Mouse (Mus musculus) regulatory T cell (primary cell): ENCODE measurements at regions not wholly inside any gene's neighbourhood (a gene's known extent, or its start where the extent isn't known, plus 50 kb on each side); places are given as distances from the start of the nearest gene placed in this dataset.

Source experiments
- in situ Hi-C: fragments of 300-600 bp; cut with MboI, MseI; formaldehyde crosslinking; loops from one replicate; pipeline ENCODE4 v1.15.1; 2025; ENCODE audit warnings: high pct_unique_total_duplicates

- in situ Hi-C loops: loop anchor here (10.0 kb wide), 1 partner anchor 1958 kb away; no protein-coding TSS in a partner anchor
Measured at GRCm38 (mm10) chr1:186376906-186377623, 260.0 kb upstream of the Lyplal1 start.

GRCm38 (mm10) chr1:186374009-186374649 is 257.0 kb upstream of the Lyplal1 start:
- in situ Hi-C loops: loop anchor here (5.0 to 10.0 kb wide), 2 partner anchors 67 to 1961 kb away; no protein-coding TSS in a partner anchor

- in situ Hi-C loops: loop anchor here (5.0 to 10.0 kb wide), 2 partner anchors 66 to 1961 kb away; no protein-coding TSS in a partner anchor
Measured at GRCm38 (mm10) chr1:186373386-186373785, 256.3 kb upstream of the Lyplal1 start.

- in situ Hi-C loops: loop anchor here (5.0 to 10.0 kb wide), 2 partner anchors 66 to 1962 kb away; no protein-coding TSS in a partner anchor
Measured at GRCm38 (mm10) chr1:186372770-186373353, 255.8 kb upstream of the Lyplal1 start.

GRCm38 (mm10) chr1:186363356-186363755 is 246.2 kb upstream of the Lyplal1 start:
- in situ Hi-C loops: no loop called here

GRCm38 (mm10) chr1:186358011-186358670 is 241.0 kb upstream of the Lyplal1 start:
- in situ Hi-C loops: no loop called here

- in situ Hi-C loops: no loop called here
Measured at GRCm38 (mm10) chr1:186354742-186355141, 237.6 kb upstream of the Lyplal1 start.

GRCm38 (mm10) chr1:186354072-186354471 is 237.0 kb upstream of the Lyplal1 start:
- in situ Hi-C loops: no loop called here

GRCm38 (mm10) chr1:186350381-186350780 is 233.3 kb upstream of the Lyplal1 start:
- in situ Hi-C loops: no loop called here

- in situ Hi-C loops: loop anchor here (10.0 kb wide), 1 partner anchor 695 kb away; no protein-coding TSS in a partner anchor
Measured at GRCm38 (mm10) chr1:186349966-186350365, 232.9 kb upstream of the Lyplal1 start.

GRCm38 (mm10) chr1:186347413-186348147 is 230.5 kb upstream of the Lyplal1 start:
- in situ Hi-C loops: loop anchor here (10.0 kb wide), 1 partner anchor 693 kb away; no protein-coding TSS in a partner anchor

- in situ Hi-C loops: loop anchor here (10.0 kb wide), 1 partner anchor 691 kb away; no protein-coding TSS in a partner anchor
Measured at GRCm38 (mm10) chr1:186345449-186345848, 228.3 kb upstream of the Lyplal1 start.

GRCm38 (mm10) chr1:186342931-186343506 is 225.9 kb upstream of the Lyplal1 start:
- in situ Hi-C loops: loop anchor here (10.0 kb wide), 1 partner anchor 688 kb away; no protein-coding TSS in a partner anchor

- in situ Hi-C loops: loop anchor here (10.0 kb wide), 1 partner anchor 688 kb away; no protein-coding TSS in a partner anchor
Measured at GRCm38 (mm10) chr1:186342391-186342790, 225.3 kb upstream of the Lyplal1 start.

- in situ Hi-C loops: loop anchor here (10.0 kb wide), 1 partner anchor 687 kb away; no protein-coding TSS in a partner anchor
Measured at GRCm38 (mm10) chr1:186341878-186342277, 224.8 kb upstream of the Lyplal1 start.

GRCm38 (mm10) chr1:186340701-186341100 is 223.6 kb upstream of the Lyplal1 start:
- in situ Hi-C loops: loop anchor here (10.0 kb wide), 1 partner anchor 686 kb away; no protein-coding TSS in a partner anchor

GRCm38 (mm10) chr1:186317285-186317684 is 200.2 kb upstream of the Lyplal1 start:
- in situ Hi-C loops: no loop called here

- in situ Hi-C loops: no loop called here
Measured at GRCm38 (mm10) chr1:186314180-186314579, 197.1 kb upstream of the Lyplal1 start.

GRCm38 (mm10) chr1:186312698-186313097 is 195.6 kb upstream of the Lyplal1 start:
- in situ Hi-C loops: no loop called here

- in situ Hi-C loops: no loop called here
Measured at GRCm38 (mm10) chr1:186312008-186312407, 194.9 kb upstream of the Lyplal1 start.
